Mouse (Mus musculus) gastrocnemius, adult 2 months (tissue): Measurements from ENCODE around the gene Cpa4. TPM values are rescaled to one million over a fixed set of nuclear protein-coding genes. Genes with fewer than 3 reads are reported as not detected.

Source experiments
- DNase-seq: peaks from one replicate; pipeline ENCODE4 v3.0.0; 2022
- H3K27ac ChIP-seq: fragments of 200-600 bp; 2 replicates; pipeline ENCODE4 v1.8.1; 2022; ENCODE audit warnings: mild to moderate bottlenecking
- H3K4me3 ChIP-seq: fragments of 200-600 bp; 2 replicates; pipeline ENCODE4 v1.8.1; 2022; ENCODE audit warnings: mild to moderate bottlenecking, moderate library complexity
- CTCF ChIP-seq: fragments of 200-600 bp; IDR thresholded peaks from 2 replicates; pipeline ENCODE4 v1.8.1; 2022; ENCODE audit warnings: antibody characterized with exemption, mild to moderate bottlenecking, moderate library complexity
- intact Hi-C: fragments of 180-260 bp; cut with DNase I; formaldehyde crosslinking; loops from one replicate; pipeline ENCODE4 v1.15.1; 2025
- total RNA-seq, 2 experiments: library from RNA; stranded (reverse); gene quantifications; 2 replicates each; pipeline ENCODE4 v1.2.3; 2021

Cpa4 gene
- total RNA-seq, 2 experiments from 2014 or later, result not detected

GRCm38 (mm10) chr6:30545689-30546088 lies 22.5 kb upstream of the Cpa4 start:
- no peak for DNase-seq
- Histone ChIP-seq H3K27ac (no peak overlapping the region), H3K4me3 (no peak overlapping the region)
- no peak for TF ChIP-seq CTCF
- intact Hi-C loops, result no loop called here

GRCm38 (mm10) chr6:30546571-30547273 lies 21.4 kb upstream of the Cpa4 start:
- Histone ChIP-seq H3K27ac (no peak overlapping the region), H3K4me3 (peak overlapping the region; percentile 49)
- intact Hi-C loops, result no loop called here
- no peak for TF ChIP-seq CTCF
- DNase-seq, result no peak

DNA sequence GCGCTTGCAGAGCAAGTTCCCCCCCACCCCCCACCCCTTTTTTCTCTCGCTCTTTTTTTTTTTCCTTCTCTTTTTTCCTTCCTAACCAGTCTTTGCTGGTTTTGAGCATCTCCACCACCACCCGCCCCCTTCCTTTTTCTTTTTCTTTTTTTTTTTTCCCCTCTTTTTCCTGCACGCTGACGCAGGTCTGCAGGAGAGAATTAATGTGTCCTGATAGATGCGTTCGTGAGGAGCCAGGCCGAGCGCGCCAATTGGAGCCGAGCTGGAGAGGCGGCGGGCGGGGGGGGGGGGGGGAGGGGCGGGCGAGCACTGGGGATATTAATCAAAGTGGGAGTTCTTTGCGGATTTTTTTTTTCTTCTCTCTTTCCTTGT lies 20.9 kb upstream of the Cpa4 start:
- H3K27ac ChIP-seq, result no peak overlapping the region
- H3K4me3 ChIP-seq, result peak overlapping the region; percentile 49

GRCm38 (mm10) chr6:30547656-30548306 lies 20.4 kb upstream of the Cpa4 start:
- no peak for TF ChIP-seq CTCF
- Histone ChIP-seq H3K27ac (no peak overlapping the region), H3K4me3 (peak overlapping the region; percentile 49)
- intact Hi-C loops, result no loop called here
- DNase-seq, result peak; percentile 71

More for the DNA sequence above, 20.9 kb upstream of the Cpa4 start:
- intact Hi-C loops, result no loop called here
- DNase-seq, result no peak
- TF ChIP-seq CTCF, result no peak

DNA sequence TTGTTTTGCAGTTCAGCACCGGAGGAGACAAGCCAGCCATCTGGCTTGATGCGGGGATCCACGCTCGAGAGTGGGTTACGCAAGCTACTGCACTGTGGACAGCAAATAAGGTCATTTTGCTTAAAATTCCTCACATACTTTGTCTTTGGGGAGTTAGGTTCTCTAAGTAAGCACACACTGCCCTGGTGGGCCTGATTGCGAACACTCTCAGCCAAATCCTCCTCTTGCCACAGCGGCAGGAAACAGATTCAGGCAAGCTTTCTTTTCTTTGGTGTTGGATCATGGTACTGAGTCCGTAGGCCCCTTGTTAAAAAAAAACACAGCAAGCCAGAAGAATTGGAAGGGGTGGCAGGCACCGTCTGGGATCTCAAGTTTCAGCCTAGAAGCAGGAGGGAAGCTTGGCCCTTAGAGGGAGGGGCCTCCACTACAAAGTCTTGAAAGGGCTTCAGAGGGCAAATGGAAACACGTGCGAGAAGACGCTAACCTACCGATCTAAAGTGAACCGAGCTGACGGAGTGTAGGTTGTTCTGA lies 18.9 kb upstream of the Cpa4 start:
- H3K27ac ChIP-seq, result peak overlapping the region; percentile 43
- no peak for DNase-seq
- intact Hi-C loops, result no loop called here
- peak overlapping the region; percentile 50 for H3K4me3 ChIP-seq
- no peak for TF ChIP-seq CTCF

- no peak for DNase-seq
- intact Hi-C loops, result no loop called here
- H3K27ac ChIP-seq, result no peak overlapping the region
Observed at GRCm38 (mm10) chr6:30550496-30551192, 17.5 kb upstream of the Cpa4 start.

DNA sequence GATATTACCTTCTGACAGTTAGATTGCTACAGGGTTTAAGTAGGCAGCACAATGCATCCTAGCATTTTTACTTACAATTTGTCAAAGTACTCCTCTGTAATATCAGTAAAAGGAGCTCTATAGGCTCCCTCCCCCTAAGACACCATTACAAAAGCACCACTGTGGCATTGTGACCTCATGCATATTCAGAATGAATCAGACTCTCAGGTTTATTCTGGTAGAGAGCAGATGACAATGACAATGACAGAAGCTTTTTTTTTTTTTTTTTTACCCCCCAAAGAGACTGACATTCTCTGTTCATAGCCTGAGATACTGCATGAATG lies 17.0 kb upstream of the Cpa4 start:
- Histone ChIP-seq H3K27ac (no peak overlapping the region), H3K4me3 (no peak overlapping the region)
- no peak for DNase-seq
- TF ChIP-seq CTCF, result no peak
- intact Hi-C loops, result no loop called here

More at GRCm38 (mm10) chr6:30550496-30551192, 17.5 kb upstream of the Cpa4 start:
- TF ChIP-seq CTCF, result no peak
- no peak overlapping the region for H3K4me3 ChIP-seq

- no peak overlapping the region for H3K4me3 ChIP-seq
- H3K27ac ChIP-seq, result no peak overlapping the region
- no peak for DNase-seq
- intact Hi-C loops, result no loop called here
- no peak for TF ChIP-seq CTCF
Observed at GRCm38 (mm10) chr6:30551644-30552580, 16.3 kb upstream of the Cpa4 start.

GRCm38 (mm10) chr6:30552628-30553027 lies 15.5 kb upstream of the Cpa4 start:
- DNase-seq, result no peak
- no peak for TF ChIP-seq CTCF
- Histone ChIP-seq H3K27ac (no peak overlapping the region), H3K4me3 (no peak overlapping the region)
- intact Hi-C loops, result no loop called here

DNA sequence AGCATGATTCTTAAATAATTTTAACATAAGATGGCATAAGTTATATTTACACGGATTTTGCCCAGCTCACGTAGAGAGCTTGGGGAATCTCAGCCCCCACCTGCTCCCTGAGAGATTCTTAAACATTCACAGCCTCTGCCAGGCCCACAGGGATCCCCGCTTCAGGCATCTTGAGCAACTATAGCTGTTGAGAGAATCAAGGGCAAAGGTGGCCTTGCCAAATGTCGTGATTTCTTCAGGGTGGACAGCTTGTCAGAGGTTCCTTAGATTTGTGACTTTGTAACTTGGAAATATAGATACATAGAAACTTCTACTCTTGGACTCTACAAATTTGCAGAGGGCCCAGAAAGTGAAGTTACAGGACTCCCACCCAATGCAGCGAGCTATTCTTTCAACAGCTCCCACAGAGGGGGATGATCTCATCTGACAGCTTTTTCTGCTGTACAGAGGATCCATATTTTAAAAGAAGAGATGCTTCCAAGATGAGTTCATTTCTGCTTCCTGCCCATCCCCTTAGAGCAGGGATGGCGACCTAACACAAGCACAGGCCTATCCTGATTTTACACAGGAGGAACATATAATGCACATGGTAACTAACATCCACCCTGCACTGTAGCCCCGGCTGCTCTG lies 14.7 kb upstream of the Cpa4 start:
- H3K4me3 ChIP-seq, result no peak overlapping the region
- no peak for TF ChIP-seq CTCF
- intact Hi-C loops, result no loop called here
- no peak overlapping the region for H3K27ac ChIP-seq
- no peak for DNase-seq

DNA sequence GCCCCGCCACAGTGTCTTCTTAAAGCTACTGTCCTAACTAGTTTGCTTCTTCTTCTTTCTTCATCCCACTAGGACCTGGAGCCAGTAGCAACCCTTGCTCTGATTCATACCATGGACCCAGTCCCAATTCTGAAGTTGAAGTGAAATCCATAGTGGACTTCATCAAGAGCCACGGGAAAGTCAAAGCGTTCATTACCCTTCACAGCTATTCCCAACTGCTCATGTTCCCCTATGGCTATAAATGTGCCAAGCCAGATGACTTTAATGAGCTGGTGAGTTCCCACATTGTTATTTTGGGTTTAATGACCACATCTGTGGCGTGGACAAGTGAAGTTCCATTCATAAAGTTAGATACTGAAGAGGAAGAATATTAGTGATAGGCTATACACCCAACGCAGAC lies 14.1 kb upstream of the Cpa4 start:
- Histone ChIP-seq H3K4me3 (no peak overlapping the region), H3K27ac (no peak overlapping the region)
- no peak for TF ChIP-seq CTCF
- intact Hi-C loops, result no loop called here
- no peak for DNase-seq

DNA sequence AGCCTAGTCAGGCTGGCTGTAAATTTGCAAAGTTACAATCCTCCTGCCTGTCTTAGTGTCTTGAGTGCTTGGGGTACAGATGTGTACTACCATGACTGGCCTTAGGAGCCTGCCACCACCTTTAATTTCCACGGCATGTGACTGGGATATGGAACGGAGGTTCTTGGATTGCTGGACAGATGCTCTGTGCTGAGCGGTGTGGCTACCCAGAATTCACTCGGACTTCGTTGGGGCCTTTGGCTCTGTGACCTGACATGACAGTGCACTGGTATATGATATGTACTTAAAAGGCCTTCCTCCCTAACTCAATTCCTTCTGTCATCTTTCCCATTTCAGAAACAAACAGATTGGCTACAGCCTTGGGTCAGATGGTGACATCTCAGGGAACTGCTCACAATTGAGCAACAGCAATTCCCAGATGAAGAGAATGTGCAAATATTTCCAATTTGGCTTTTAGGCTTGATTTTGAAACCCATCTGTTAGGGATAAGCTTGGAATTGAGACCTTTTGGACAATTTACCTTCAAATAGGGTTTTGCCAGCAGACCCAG lies 13.5 kb upstream of the Cpa4 start:
- DNase-seq, result no peak
- Histone ChIP-seq H3K27ac (no peak overlapping the region; the same call in 1 of the 2 replicates), H3K4me3 (no peak overlapping the region)
- no peak for TF ChIP-seq CTCF
- intact Hi-C loops, result no loop called here
